Mouse (Mus musculus): ENCODE measurements around the gene Pgpep1. TPM values are rescaled to one million over a fixed set of nuclear protein-coding genes. Genes with fewer than 3 reads are reported as not detected.

Pgpep1 gene
- polyA plus RNA-seq, 1 experiment from 2014 or later: 70.4 TPM

- peaks cover 19% of the 10 kb centered on the region for H3K4me1 ChIP-seq
- peak within 1 kb of the TSS; percentile 65 for H3K4me2 ChIP-seq
- under 1% methylated on average over 60 of the region's 60 CpGs for WGBS
- H3K4me3 ChIP-seq (replicated peaks): peak within 1 kb of the TSS; percentile 62
- peak within 1 kb of the TSS; percentile 65 for H3K9ac ChIP-seq
- ATAC-seq (ENCODE audit: low FRiP score): peak; percentile 98
- peak within 1 kb of the TSS; percentile 94 for H3K27ac ChIP-seq
- H3K27me3 ChIP-seq: no peaks in the 10 kb centered on the region
- no peaks in the 10 kb centered on the region; the same call in 1 of the 2 replicates for H3K9me3 ChIP-seq
- peaks cover 16% of the 10 kb centered on the region for H3K36me3 ChIP-seq (replicated peaks)
Measured at GRCm38 (mm10) chr8:70673079-70673856, 13.1 kb upstream of the Pgpep1 start, which contains the start of gene Lsm4. TSS of gene Lsm4 (plus strand) at chr8:70673248.

GRCm38 (mm10) chr8:70672325-70673078, 12.3 kb upstream of the Pgpep1 start:
- Histone ChIP-seq H3K9ac (peak overlapping the region; percentile 34; the same call in 1 of the 2 replicates), H3K4me3 (replicated peaks) (peak overlapping the region; percentile 62), H3K27ac (peak overlapping the region; percentile 94), H3K4me1 (peaks cover 19% of the 10 kb centered on the region), H3K4me2 (peak overlapping the region; percentile 65), H3K27me3 (no peaks in the 10 kb centered on the region), H3K36me3 (replicated peaks) (0 out of 2 replicates have a peak, but pooled peaks cover 9% of the 10 kb centered on the region), H3K9me3 (no peaks in the 10 kb centered on the region; the same call in 1 of the 2 replicates)
- WGBS: 39% methylated on average over 19 of the region's 19 CpGs
- no peak; the same call in 1 of the 2 replicates for ATAC-seq (ENCODE audit: low FRiP score)

- Histone ChIP-seq H3K4me1 (peaks cover 19% of the 10 kb centered on the region), H3K9me3 (no peaks in the 10 kb centered on the region; the same call in 1 of the 2 replicates), H3K4me3 (replicated peaks) (no peak overlapping the region), H3K9ac (no peak overlapping the region), H3K36me3 (replicated peaks) (0 out of 2 replicates have a peak, but pooled peaks cover 5% of the 10 kb centered on the region), H3K27ac (no peak overlapping the region), H3K27me3 (no peaks in the 10 kb centered on the region), H3K4me2 (no peak overlapping the region)
- 59% methylated on average over 10 of the region's 10 CpGs for WGBS
- ATAC-seq (ENCODE audit: low FRiP score): no peak
Measured at GRCm38 (mm10) chr8:70671615-70672324, 11.6 kb upstream of the Pgpep1 start.

GRCm38 (mm10) chr8:70667071-70667470, 6.9 kb upstream of the Pgpep1 start:
- no peak overlapping the region for H3K4me3 ChIP-seq (replicated peaks)
- 64% methylated on average over 5 of the region's 5 CpGs for WGBS
- H3K9ac ChIP-seq: no peak overlapping the region
- H3K27ac ChIP-seq: no peak overlapping the region
- H3K4me2 ChIP-seq: no peak overlapping the region
- H3K4me1 ChIP-seq: no peaks in the 10 kb centered on the region
- no peak for ATAC-seq (ENCODE audit: low FRiP score)
- H3K27me3 ChIP-seq: no peaks in the 10 kb centered on the region
- H3K9me3 ChIP-seq: no peaks in the 10 kb centered on the region; the same call in 1 of the 2 replicates
- no peaks in the 10 kb centered on the region for H3K36me3 ChIP-seq (replicated peaks)

DNA sequence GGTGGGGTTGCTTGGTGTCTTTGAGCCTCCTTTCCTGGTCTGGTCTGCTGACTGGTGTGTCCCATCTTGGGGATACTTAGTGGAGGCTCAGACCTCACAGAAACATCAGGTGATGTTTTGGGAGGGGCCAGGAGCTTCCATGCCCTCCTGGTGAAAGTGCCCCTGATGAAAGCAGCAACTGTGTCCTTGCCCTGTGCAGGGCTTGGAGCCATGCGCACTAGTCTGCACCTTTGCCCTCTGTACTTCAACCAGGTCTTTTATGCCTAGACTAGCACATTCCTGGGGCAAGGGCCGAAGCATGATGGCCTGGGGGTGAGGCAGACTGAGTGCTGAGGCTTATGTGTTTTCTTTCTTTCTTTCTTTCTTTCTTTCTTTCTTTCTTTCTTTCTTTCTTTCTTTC, 5.4 kb upstream of the Pgpep1 start:
- no peaks in the 10 kb centered on the region; the same call in 1 of the 2 replicates for H3K9me3 ChIP-seq
- no peak overlapping the region for H3K4me3 ChIP-seq (replicated peaks)
- H3K27ac ChIP-seq: no peak overlapping the region
- H3K36me3 ChIP-seq (replicated peaks): no peaks in the 10 kb centered on the region
- no peak overlapping the region for H3K4me2 ChIP-seq
- peaks cover under 1% of the 10 kb centered on the region; the same call in 1 of the 2 replicates for H3K4me1 ChIP-seq
- no peak overlapping the region for H3K9ac ChIP-seq
- H3K27me3 ChIP-seq: no peaks in the 10 kb centered on the region
- ATAC-seq (ENCODE audit: low FRiP score): no peak
- WGBS: 95% methylated on average over 2 of the region's 2 CpGs

DNA sequence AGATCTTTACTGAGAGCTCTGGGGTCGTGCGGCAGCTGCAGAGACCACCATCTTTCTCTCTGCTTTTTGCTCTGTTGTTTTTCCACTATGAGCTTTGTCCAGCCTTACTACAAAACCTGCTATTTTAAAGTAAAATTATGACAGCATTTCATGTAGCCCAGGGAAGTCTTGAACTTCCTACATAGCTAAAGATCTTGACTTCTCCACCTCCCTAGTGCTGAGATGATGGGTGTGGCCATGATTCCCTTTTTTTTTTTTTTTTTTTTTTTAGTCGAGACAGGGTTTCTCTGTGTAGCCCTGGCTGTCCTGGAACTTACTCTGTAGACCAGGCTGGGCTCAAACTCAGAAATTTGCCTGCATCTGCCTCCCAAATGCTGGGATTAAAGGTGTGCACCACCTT, 4.4 kb upstream of the Pgpep1 start:
- Histone ChIP-seq H3K27me3 (no peaks in the 10 kb centered on the region), H3K9me3 (no peaks in the 10 kb centered on the region; the same call in 1 of the 2 replicates)

DNA sequence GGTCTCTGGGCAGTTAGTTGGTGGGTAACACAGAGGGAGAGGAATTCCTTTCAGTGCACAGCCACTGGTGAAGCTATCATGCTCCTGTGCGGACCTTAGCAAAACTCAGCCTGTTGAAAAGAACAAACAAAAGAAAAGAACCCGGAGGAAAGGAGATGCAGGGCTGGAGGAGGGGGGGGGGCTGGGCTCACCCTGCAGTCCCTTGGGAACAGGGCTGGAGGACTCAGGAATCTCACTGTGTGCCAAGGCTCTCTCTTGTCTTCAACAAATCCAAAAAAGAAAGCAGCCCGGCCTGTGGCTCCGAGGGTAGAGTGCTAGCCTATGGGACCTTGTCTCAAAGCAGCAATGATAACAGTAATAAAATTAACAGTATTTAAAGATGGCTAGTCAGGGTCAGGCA, 3.5 kb upstream of the Pgpep1 start:
- WGBS: 31% methylated on average over 4 of the region's 4 CpGs
- peaks cover 17% of the 10 kb centered on the region for H3K4me1 ChIP-seq
- no peak overlapping the region for H3K9ac ChIP-seq
- no peak overlapping the region for H3K4me3 ChIP-seq (replicated peaks)
- ATAC-seq (ENCODE audit: low FRiP score): no peak
- H3K27me3 ChIP-seq: no peaks in the 10 kb centered on the region
- 0 out of 2 replicates have a peak overlapping the region, but pooled peaks have one; percentile 13 for H3K27ac ChIP-seq
- no peak overlapping the region for H3K4me2 ChIP-seq
- no peaks in the 10 kb centered on the region; the same call in 1 of the 2 replicates for H3K9me3 ChIP-seq
- H3K36me3 ChIP-seq (replicated peaks): no peaks in the 10 kb centered on the region

More for the DNA sequence above, 4.4 kb upstream of the Pgpep1 start:
- no peak for ATAC-seq (ENCODE audit: low FRiP score)
- peaks cover 10% of the 10 kb centered on the region; the same call in 1 of the 2 replicates for H3K4me1 ChIP-seq
- H3K9ac ChIP-seq: no peak overlapping the region
- H3K36me3 ChIP-seq (replicated peaks): no peaks in the 10 kb centered on the region
- H3K4me2 ChIP-seq: no peak overlapping the region
- no peak overlapping the region for H3K27ac ChIP-seq
- WGBS: 78% methylated on average over 3 of the region's 3 CpGs
- H3K4me3 ChIP-seq (replicated peaks): no peak overlapping the region

GRCm38 (mm10) chr8:70659604-70660272, 450 bp downstream of the Pgpep1 start:
- Histone ChIP-seq H3K27me3 (no peaks in the 10 kb centered on the region), H3K4me2 (peak overlapping the region; percentile 91), H3K27ac (peak overlapping the region; percentile 54), H3K4me1 (peaks cover 57% of the 10 kb centered on the region), H3K9me3 (no peaks in the 10 kb centered on the region), H3K9ac (peak overlapping the region; percentile 84), H3K4me3 (replicated peaks) (peak overlapping the region; percentile 78), H3K36me3 (replicated peaks) (peaks cover 8% of the 10 kb centered on the region)
- under 1% methylated on average over 44 of the region's 44 CpGs for WGBS
- peak; percentile 92 for ATAC-seq (ENCODE audit: low FRiP score)

- H3K4me1 ChIP-seq: peaks cover 60% of the 10 kb centered on the region
- WGBS: 1% methylated on average over 31 of the region's 31 CpGs
- no peak; the same call in 1 of the 2 replicates for ATAC-seq (ENCODE audit: low FRiP score)
Measured at GRCm38 (mm10) chr8:70658897-70659603, 1.1 kb downstream of the Pgpep1 start.

DNA sequence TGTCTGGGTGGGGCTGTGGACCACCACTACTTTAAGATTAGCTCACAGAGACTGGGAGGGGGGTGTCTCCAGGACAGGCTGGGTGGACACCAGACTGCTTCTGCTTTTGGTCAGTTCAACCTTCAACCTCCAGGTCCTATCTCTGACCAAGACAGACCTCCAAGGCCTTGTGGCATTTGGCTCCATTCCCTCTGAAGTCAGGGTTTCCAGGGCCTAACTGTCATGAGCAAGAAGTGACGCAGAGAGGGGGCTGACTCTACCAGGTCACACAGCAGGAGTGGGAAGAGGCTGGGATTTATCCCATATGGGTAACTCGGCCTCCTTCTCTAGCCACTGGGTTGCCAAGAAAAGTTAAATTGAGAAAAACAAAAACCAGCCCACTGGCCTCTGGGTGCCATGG, 2.4 kb downstream of the Pgpep1 start:
- Histone ChIP-seq H3K9me3 (no peaks in the 10 kb centered on the region), H3K4me3 (replicated peaks) (peak overlapping the region; percentile 78; the same call in 1 of the 2 replicates), H3K4me2 (peak overlapping the region; percentile 91), H3K4me1 (peaks cover 60% of the 10 kb centered on the region), H3K27ac (peak overlapping the region; percentile 92), H3K36me3 (replicated peaks) (peaks cover 12% of the 10 kb centered on the region), H3K9ac (no peak overlapping the region), H3K27me3 (no peaks in the 10 kb centered on the region)
- 81% methylated on average over 2 of the region's 2 CpGs for WGBS
- ATAC-seq (ENCODE audit: low FRiP score): no peak

More at GRCm38 (mm10) chr8:70658897-70659603, 1.1 kb downstream of the Pgpep1 start:
- Histone ChIP-seq H3K9me3 (no peaks in the 10 kb centered on the region), H3K27me3 (no peaks in the 10 kb centered on the region), H3K27ac (peak overlapping the region; percentile 54), H3K36me3 (replicated peaks) (peaks cover 12% of the 10 kb centered on the region), H3K4me2 (peak overlapping the region; percentile 91), H3K4me3 (replicated peaks) (peak overlapping the region; percentile 78), H3K9ac (peak overlapping the region; percentile 84)

GRCm38 (mm10) chr8:70657214-70657613, 3.0 kb downstream of the Pgpep1 start:
- H3K4me2 ChIP-seq: peak overlapping the region; percentile 91
- H3K27me3 ChIP-seq: no peaks in the 10 kb centered on the region
- no peak overlapping the region for H3K9ac ChIP-seq
- peaks cover 15% of the 10 kb centered on the region for H3K36me3 ChIP-seq (replicated peaks)
- no peak for ATAC-seq (ENCODE audit: low FRiP score)
- peak overlapping the region; percentile 92 for H3K27ac ChIP-seq
- no peak overlapping the region; the same call in 1 of the 2 replicates for H3K4me3 ChIP-seq (replicated peaks)
- WGBS: 94% methylated on average over 3 of the region's 3 CpGs
- no peaks in the 10 kb centered on the region for H3K9me3 ChIP-seq
- peaks cover 60% of the 10 kb centered on the region for H3K4me1 ChIP-seq
